Mouse (Mus musculus) C2C12 (cell line): ENCODE results near the gene Ccdc80. TPM values are rescaled to one million over a fixed set of nuclear protein-coding genes. Genes with fewer than 3 reads are reported as not detected.

Experiments
- H3K27me3 ChIP-seq: one replicate; pipeline ENCODE4 v1.6.1; 2011; ENCODE audit not compliant: control insufficient read depth, insufficient read depth, insufficient read length
- H3K36me3 ChIP-seq: one replicate; pipeline ENCODE4 v1.6.1; 2011; ENCODE audit not compliant: control insufficient read depth, insufficient read depth
- H3K4me3 ChIP-seq: one replicate; pipeline ENCODE4 v1.5.1; 2011; ENCODE audit warnings: mild to moderate bottlenecking, control low read depth; ENCODE audit not compliant: poor library complexity, insufficient read depth, severe bottlenecking
- H3K79me2 ChIP-seq: one replicate; pipeline ENCODE4 v1.6.1; 2011; ENCODE audit not compliant: control insufficient read depth, insufficient read depth
- H3K79me3 ChIP-seq: one replicate; pipeline ENCODE4 v1.6.1; 2011; ENCODE audit warnings: low read depth, control low read depth
- H3ac ChIP-seq: one replicate; pipeline ENCODE3; 2011; ENCODE audit warnings: low read depth; ENCODE audit not compliant: control insufficient read depth, insufficient read length
- CEBPB ChIP-seq: IDR thresholded peaks from one replicate; pipeline ENCODE4 v1.6.1; 2011; ENCODE audit warnings: low read depth, mild to moderate bottlenecking, control low read depth, moderate library complexity
- CTCF ChIP-seq: IDR thresholded peaks from one replicate; pipeline ENCODE4 v1.5.1; 2011; ENCODE audit not compliant: control insufficient read depth, insufficient read depth, insufficient read length
- FOSL1 ChIP-seq: IDR thresholded peaks from one replicate; pipeline ENCODE4 v1.8.0; 2011; ENCODE audit warnings: mild to moderate bottlenecking, low read length; ENCODE audit not compliant: poor library complexity, insufficient read depth, severe bottlenecking
- MAX ChIP-seq: IDR thresholded peaks from one replicate; pipeline ENCODE4 v1.6.1; 2011; ENCODE audit warnings: mild to moderate bottlenecking, control low read depth
- MYOD1 ChIP-seq: IDR thresholded peaks from one replicate; pipeline ENCODE4 v1.6.1; 2011; ENCODE audit warnings: low read depth; ENCODE audit not compliant: control insufficient read depth, insufficient read length
- MYOG ChIP-seq: IDR thresholded peaks from one replicate; pipeline ENCODE4 v1.6.1; 2011; ENCODE audit not compliant: control insufficient read depth, insufficient read length; ENCODE audit errors: extremely low read depth
- USF1 ChIP-seq: IDR thresholded peaks from one replicate; pipeline ENCODE4 v1.6.1; 2011; ENCODE audit warnings: low read depth, mild to moderate bottlenecking, control low read depth, moderate library complexity
- long read RNA-seq, 2 experiments: library from polyadenylated mRNA; unstranded; transcript quantifications; one replicate each; pipeline ENCODE4 v2.0.0; 2019 to 2020
- polyA plus RNA-seq: library from polyadenylated mRNA; unstranded; fragments of >200 nt; fragmentation: generic; extraction: Trizol; gene quantifications from one replicate; pipeline ENCODE4 v1.2.1, GENCODE M21; 2012; ENCODE audit warnings: missing spikeins

Gene Ccdc80
- 5.8 TPM for polyA plus RNA-seq
- long read RNA-seq, experiment 1, full-length matches to known transcripts = 28 of 70 reads
- long read RNA-seq, experiment 1, partial matches to known transcripts = 30 of 70 reads
- long read RNA-seq, experiment 1, other reads (novel, unspliced or antisense) = 12 of 70 reads
- long read RNA-seq, experiment 2, full-length matches to known transcripts = 17 of 56 reads
- long read RNA-seq, experiment 2, partial matches to known transcripts = 30 of 56 reads
- long read RNA-seq, experiment 2, other reads (novel, unspliced or antisense) = 9 of 56 reads

- TF ChIP-seq MAX = no peak
- no peak for TF ChIP-seq FOSL1
- no peak for TF ChIP-seq USF1
- TF ChIP-seq MYOD1 = no peak
- TF ChIP-seq CEBPB = no peak
- no peak for TF ChIP-seq MYOG
- TF ChIP-seq CTCF = no peak
- H3ac ChIP-seq = no peak within 1 kb of the TSS
- H3K27me3 ChIP-seq = no peaks in the 10 kb centered on the region
- no peaks in the 10 kb centered on the region for H3K36me3 ChIP-seq
- no peaks in the 10 kb centered on the region for H3K79me3 ChIP-seq
- H3K79me2 ChIP-seq = no peaks in the 10 kb centered on the region
- no peak within 1 kb of the TSS for H3K4me3 ChIP-seq
Observed at GRCm38 (mm10) chr16:45093137-45093731, at the start of gene Ccdc80. Ccdc80 (plus strand) TSS chr16:45093402.

- no peak for TF ChIP-seq MYOG
- no peak for TF ChIP-seq MAX
- no peak for TF ChIP-seq FOSL1
- no peak for TF ChIP-seq USF1
- TF ChIP-seq CTCF = no peak
- no peak for TF ChIP-seq CEBPB
- TF ChIP-seq MYOD1 = no peak
- Histone ChIP-seq H3K79me3 (no peaks in the 10 kb centered on the region), H3ac (no peak overlapping the region), H3K4me3 (no peak overlapping the region), H3K79me2 (no peaks in the 10 kb centered on the region), H3K27me3 (no peaks in the 10 kb centered on the region), H3K36me3 (no peaks in the 10 kb centered on the region)
Observed at GRCm38 (mm10) chr16:45044844-45045243, 48.4 kb upstream of the Ccdc80 start.

GRCm38 (mm10) chr16:45057222-45057621, 36.0 kb upstream of the Ccdc80 start:
- Histone ChIP-seq H3K27me3 (no peaks in the 10 kb centered on the region), H3K79me3 (no peaks in the 10 kb centered on the region), H3ac (no peak overlapping the region), H3K36me3 (no peaks in the 10 kb centered on the region), H3K4me3 (no peak overlapping the region), H3K79me2 (no peaks in the 10 kb centered on the region)
- TF ChIP-seq MAX = no peak
- no peak for TF ChIP-seq FOSL1
- TF ChIP-seq MYOD1 = peak; percentile 15

- no peaks in the 10 kb centered on the region for H3K27me3 ChIP-seq
- no peak for TF ChIP-seq MYOD1
- TF ChIP-seq MAX = no peak
- no peak for TF ChIP-seq MYOG
- no peak for TF ChIP-seq USF1
- no peak for TF ChIP-seq CTCF
- TF ChIP-seq CEBPB = no peak
- no peak for TF ChIP-seq FOSL1
- H3K79me2 ChIP-seq = no peaks in the 10 kb centered on the region
- no peaks in the 10 kb centered on the region for H3K36me3 ChIP-seq
- no peak overlapping the region for H3ac ChIP-seq
- H3K4me3 ChIP-seq = no peak overlapping the region
- H3K79me3 ChIP-seq = no peaks in the 10 kb centered on the region
Observed at GRCm38 (mm10) chr16:45057922-45058321, 35.3 kb upstream of the Ccdc80 start.

- Histone ChIP-seq H3ac (no peak overlapping the region), H3K4me3 (no peak overlapping the region), H3K79me2 (no peaks in the 10 kb centered on the region), H3K79me3 (no peaks in the 10 kb centered on the region), H3K36me3 (no peaks in the 10 kb centered on the region), H3K27me3 (no peaks in the 10 kb centered on the region)
- TF ChIP-seq FOSL1 (no peak), USF1 (no peak), CTCF (no peak), MYOD1 (no peak), MYOG (no peak), CEBPB (no peak), MAX (no peak)
Observed at GRCm38 (mm10) chr16:45061140-45061539, 32.1 kb upstream of the Ccdc80 start.
